Mouse (Mus musculus): ENCODE data around the gene Ebf1. TPM values are rescaled to one million over a fixed set of nuclear protein-coding genes. Genes with fewer than 3 reads are reported as not detected.

Gene Ebf1
- polyA plus RNA-seq, 1 experiment from 2014 or later: 61.7 TPM

DNA sequence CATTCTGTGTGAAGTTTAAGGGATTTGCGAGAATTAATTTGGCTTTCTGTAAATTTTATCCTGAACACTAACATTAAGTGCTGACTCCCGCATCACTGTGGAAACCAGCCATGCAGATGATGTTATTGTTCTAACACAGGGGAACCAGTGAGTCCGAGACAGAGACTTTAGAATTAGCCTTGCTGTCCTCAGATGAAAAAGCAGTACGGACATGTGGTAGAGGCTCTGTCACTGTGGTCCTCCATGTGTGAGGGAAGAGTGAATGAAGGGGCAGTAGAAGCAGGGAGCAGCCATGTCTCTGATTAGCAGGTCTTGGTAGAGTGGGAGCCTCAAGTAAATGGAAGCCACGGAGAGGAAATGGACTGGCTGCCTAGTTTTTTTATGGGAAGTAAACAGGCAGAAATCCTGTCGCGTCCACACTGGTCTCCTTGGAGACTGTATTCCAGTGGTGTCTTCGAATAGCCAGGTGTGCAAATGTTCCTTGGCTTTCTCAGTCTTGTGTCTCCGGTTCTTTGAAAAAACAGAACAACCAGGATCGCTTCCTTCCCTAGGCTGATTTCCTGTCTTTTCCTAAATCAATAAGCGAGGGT is 84.2 kb downstream of the Ebf1 start:
- no peak overlapping the region for H3K4me2 ChIP-seq (ENCODE audit: low read depth, severe bottlenecking)
- no peaks in the 10 kb centered on the region for H3K27me3 ChIP-seq (ENCODE audit: control insufficient read depth, insufficient read depth, low read length)
- no peaks in the 10 kb centered on the region for H3K36me3 ChIP-seq (ENCODE audit: control insufficient read depth, insufficient read depth, low read length)
- no peak overlapping the region for H3K9ac ChIP-seq (ENCODE audit: low read length)
- peaks cover 19% of the 10 kb centered on the region for H3K4me1 ChIP-seq (ENCODE audit: control insufficient read depth, insufficient read depth, low read length)
- DNase-seq (ENCODE audit: low spot score) (no peak), ATAC-seq (ENCODE audit: insufficient number of reproducible peaks, low FRiP score, low TSS enrichment, low read depth) (no peak)
- H3K9me3 ChIP-seq (ENCODE audit: control insufficient read depth, low read length): no peaks in the 10 kb centered on the region
- H3K4me3 ChIP-seq (ENCODE audit: low read depth, low read length): no peak overlapping the region
- peak overlapping the region; percentile 2; the same call in 1 of the 2 replicates for H3K27ac ChIP-seq (replicated peaks; ENCODE audit: low read depth, low read length)
- 63% methylated on average over 11 of the region's 11 CpGs for WGBS

DNA sequence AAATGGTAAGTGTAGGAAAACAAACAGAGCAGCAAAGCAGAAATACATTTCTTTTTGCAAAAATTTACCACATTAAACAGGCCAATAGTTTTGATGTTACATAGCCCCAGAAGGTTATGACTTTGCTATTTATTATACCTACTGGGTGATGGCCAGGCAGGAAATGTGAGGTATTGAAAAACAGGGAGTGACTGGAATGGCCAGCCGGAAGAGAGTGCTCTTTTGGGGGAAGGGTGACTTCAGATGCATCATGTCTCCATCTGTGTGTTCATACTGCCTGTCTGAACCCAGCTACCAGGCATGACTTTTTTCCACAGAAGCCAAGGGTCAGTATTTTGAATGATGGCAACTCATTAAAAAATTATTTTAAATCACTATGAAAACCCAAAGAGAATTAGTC is 84.7 kb downstream of the Ebf1 start:
- H3K4me3 ChIP-seq (ENCODE audit: low read depth, low read length): no peak overlapping the region
- H3K36me3 ChIP-seq (ENCODE audit: control insufficient read depth, insufficient read depth, low read length): no peaks in the 10 kb centered on the region
- no peak overlapping the region for H3K4me2 ChIP-seq (ENCODE audit: low read depth, severe bottlenecking)
- DNase-seq (ENCODE audit: low spot score) (no peak), ATAC-seq (ENCODE audit: insufficient number of reproducible peaks, low FRiP score, low TSS enrichment, low read depth) (no peak)
- no peaks in the 10 kb centered on the region for H3K9me3 ChIP-seq (ENCODE audit: control insufficient read depth, low read length)
- H3K27me3 ChIP-seq (ENCODE audit: control insufficient read depth, insufficient read depth, low read length): no peaks in the 10 kb centered on the region
- H3K27ac ChIP-seq (replicated peaks; ENCODE audit: low read depth, low read length): peak overlapping the region; percentile 2; the same call in 1 of the 2 replicates
- H3K4me1 ChIP-seq (ENCODE audit: control insufficient read depth, insufficient read depth, low read length): peaks cover 20% of the 10 kb centered on the region
- WGBS: 63% methylated on average over 1 of the region's 1 CpGs
- H3K9ac ChIP-seq (ENCODE audit: low read length): no peak overlapping the region

DNA sequence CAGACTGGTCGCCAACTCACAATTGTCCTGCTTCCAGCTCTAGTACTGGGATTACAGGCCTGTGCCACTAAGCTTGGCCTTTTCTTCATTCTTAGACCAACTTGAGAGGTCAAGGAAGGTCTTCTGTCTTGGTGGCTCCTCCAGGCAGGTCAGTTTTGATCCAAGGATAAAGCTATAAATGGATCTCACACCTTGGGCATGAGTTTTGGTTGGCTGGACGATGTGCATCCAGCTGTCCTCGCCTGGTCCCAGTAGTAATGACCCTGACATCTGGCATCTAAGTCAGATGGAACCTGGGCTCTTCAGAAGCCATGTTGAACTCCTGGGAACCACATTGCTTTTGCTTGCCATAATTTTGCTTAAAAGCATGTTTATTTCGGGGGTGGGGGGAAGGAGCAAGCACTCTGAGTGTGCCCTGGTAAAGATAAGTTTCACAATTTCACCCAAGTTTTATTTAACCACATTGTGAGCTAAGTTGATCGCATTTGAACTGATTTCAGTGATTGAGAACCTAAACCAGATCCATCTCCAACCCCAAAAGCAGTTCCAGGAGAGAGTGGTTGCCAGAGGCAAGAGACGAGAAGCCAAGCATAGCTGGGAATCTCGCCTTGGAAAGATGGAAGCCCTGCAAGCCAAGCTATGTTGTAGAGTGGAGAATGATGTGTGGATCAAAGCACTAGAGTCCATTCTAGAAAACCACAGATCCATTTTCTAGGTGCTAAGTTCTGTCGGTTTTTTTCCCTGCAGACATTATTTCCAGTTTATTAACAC is 85.8 kb downstream of the Ebf1 start:
- Histone ChIP-seq H3K4me1 (ENCODE audit: control insufficient read depth, insufficient read depth, low read length) (peaks cover 19% of the 10 kb centered on the region), H3K36me3 (ENCODE audit: control insufficient read depth, insufficient read depth, low read length) (no peaks in the 10 kb centered on the region), H3K9ac (ENCODE audit: low read length) (no peak overlapping the region), H3K4me2 (ENCODE audit: low read depth, severe bottlenecking) (no peak overlapping the region), H3K9me3 (ENCODE audit: control insufficient read depth, low read length) (no peaks in the 10 kb centered on the region), H3K4me3 (ENCODE audit: low read depth, low read length) (no peak overlapping the region), H3K27me3 (ENCODE audit: control insufficient read depth, insufficient read depth, low read length) (no peaks in the 10 kb centered on the region), H3K27ac (replicated peaks; ENCODE audit: low read depth, low read length) (no peak overlapping the region)
- ATAC-seq (ENCODE audit: insufficient number of reproducible peaks, low FRiP score, low TSS enrichment, low read depth) (no peak), DNase-seq (ENCODE audit: low spot score) (no peak)
- 91% methylated on average over 8 of the region's 8 CpGs for WGBS

DNA sequence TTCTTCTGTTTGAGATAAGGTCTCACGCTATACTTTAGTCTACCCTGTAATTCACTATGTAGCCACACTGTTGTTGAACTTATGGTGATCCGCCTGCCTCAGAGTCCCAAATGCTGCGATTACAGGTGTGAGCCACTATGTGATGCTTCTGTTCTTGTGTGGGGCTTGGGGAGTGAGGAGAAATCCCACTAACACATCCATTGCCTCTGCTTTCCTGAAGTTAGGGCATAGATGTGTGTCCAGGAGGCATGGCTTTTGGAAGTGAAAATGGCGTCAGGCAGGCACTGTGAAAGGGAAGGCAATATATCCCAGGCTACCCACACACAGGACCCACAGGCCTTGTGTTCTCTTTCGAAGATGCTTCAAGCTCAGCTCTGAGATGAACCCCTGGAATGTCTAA is 86.8 kb downstream of the Ebf1 start:
- no peak for DNase-seq (ENCODE audit: low spot score)
- whole genome bisulfite sequencing: 91% methylated on average over 5 of the region's 5 CpGs

DNA sequence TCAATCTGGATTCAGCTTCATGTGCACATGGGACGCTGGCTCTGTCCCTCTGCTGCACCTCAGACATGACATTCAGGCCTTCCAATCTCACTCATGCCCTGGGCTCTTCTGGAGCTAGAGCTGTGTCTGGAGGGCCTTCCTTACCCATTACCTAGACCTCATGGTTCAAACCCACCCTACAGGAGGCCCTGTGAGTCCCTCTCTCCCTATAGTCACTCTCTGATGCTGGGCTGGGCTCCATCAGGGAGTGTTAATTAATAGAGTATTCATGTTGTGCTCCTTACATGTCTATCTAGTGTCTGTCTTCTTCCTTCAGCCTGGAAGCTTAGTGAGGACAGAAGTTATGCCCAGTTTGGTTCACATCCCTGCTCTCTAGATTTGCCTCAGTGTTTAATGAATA is 88.7 kb downstream of the Ebf1 start:
- no peaks in the 10 kb centered on the region for H3K27me3 ChIP-seq (ENCODE audit: control insufficient read depth, insufficient read depth, low read length)
- H3K4me1 ChIP-seq (ENCODE audit: control insufficient read depth, insufficient read depth, low read length): peaks cover 17% of the 10 kb centered on the region
- no peak overlapping the region for H3K4me3 ChIP-seq (ENCODE audit: low read depth, low read length)
- H3K9ac ChIP-seq (ENCODE audit: low read length): no peak overlapping the region
- ATAC-seq (ENCODE audit: insufficient number of reproducible peaks, low FRiP score, low TSS enrichment, low read depth) (no peak), DNase-seq (ENCODE audit: low spot score) (no peak)
- WGBS: 93% methylated on average over 1 of the region's 1 CpGs
- no peaks in the 10 kb centered on the region for H3K36me3 ChIP-seq (ENCODE audit: control insufficient read depth, insufficient read depth, low read length)
- no peak overlapping the region for H3K27ac ChIP-seq (replicated peaks; ENCODE audit: low read depth, low read length)
- H3K4me2 ChIP-seq (ENCODE audit: low read depth, severe bottlenecking): no peak overlapping the region
- no peaks in the 10 kb centered on the region for H3K9me3 ChIP-seq (ENCODE audit: control insufficient read depth, low read length)

More for the DNA sequence above, 86.8 kb downstream of the Ebf1 start:
- no peak overlapping the region for H3K27ac ChIP-seq (replicated peaks; ENCODE audit: low read depth, low read length)
- H3K9ac ChIP-seq (ENCODE audit: low read length): no peak overlapping the region
- H3K4me2 ChIP-seq (ENCODE audit: low read depth, severe bottlenecking): no peak overlapping the region
- no peaks in the 10 kb centered on the region for H3K9me3 ChIP-seq (ENCODE audit: control insufficient read depth, low read length)
- no peaks in the 10 kb centered on the region for H3K27me3 ChIP-seq (ENCODE audit: control insufficient read depth, insufficient read depth, low read length)
- H3K4me1 ChIP-seq (ENCODE audit: control insufficient read depth, insufficient read depth, low read length): peaks cover 23% of the 10 kb centered on the region
- no peak for ATAC-seq (ENCODE audit: insufficient number of reproducible peaks, low FRiP score, low TSS enrichment, low read depth)
- H3K36me3 ChIP-seq (ENCODE audit: control insufficient read depth, insufficient read depth, low read length): no peaks in the 10 kb centered on the region
- H3K4me3 ChIP-seq (ENCODE audit: low read depth, low read length): no peak overlapping the region

DNA sequence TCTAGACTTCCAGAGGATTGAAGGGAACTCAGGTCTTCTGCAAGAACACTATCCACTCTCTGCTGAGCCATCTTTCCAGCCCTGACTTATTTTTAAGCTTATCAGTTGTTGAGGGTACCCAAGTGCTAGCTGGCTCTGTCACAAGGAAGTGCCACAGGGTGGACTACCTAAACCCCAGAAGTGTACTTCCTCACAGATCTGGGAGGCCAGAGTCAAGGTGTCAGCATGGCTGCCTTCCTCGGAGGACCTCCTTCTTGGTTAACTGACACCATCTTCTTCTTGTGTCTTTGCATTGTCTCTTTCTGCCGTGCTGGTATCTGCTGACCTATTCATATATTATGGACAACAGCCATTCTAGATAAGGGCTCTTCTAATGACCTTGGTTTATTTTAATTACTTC is 89.3 kb downstream of the Ebf1 start:
- Histone ChIP-seq H3K4me2 (ENCODE audit: low read depth, severe bottlenecking) (no peak overlapping the region), H3K36me3 (ENCODE audit: control insufficient read depth, insufficient read depth, low read length) (no peaks in the 10 kb centered on the region), H3K27me3 (ENCODE audit: control insufficient read depth, insufficient read depth, low read length) (no peaks in the 10 kb centered on the region), H3K4me3 (ENCODE audit: low read depth, low read length) (no peak overlapping the region), H3K9me3 (ENCODE audit: control insufficient read depth, low read length) (no peaks in the 10 kb centered on the region), H3K9ac (ENCODE audit: low read length) (no peak overlapping the region), H3K27ac (replicated peaks; ENCODE audit: low read depth, low read length) (no peak overlapping the region), H3K4me1 (ENCODE audit: control insufficient read depth, insufficient read depth, low read length) (peaks cover 15% of the 10 kb centered on the region)
- 85% methylated on average over 2 of the region's 2 CpGs for WGBS
- no peak for DNase-seq (ENCODE audit: low spot score)
- no peak for ATAC-seq (ENCODE audit: insufficient number of reproducible peaks, low FRiP score, low TSS enrichment, low read depth)

DNA sequence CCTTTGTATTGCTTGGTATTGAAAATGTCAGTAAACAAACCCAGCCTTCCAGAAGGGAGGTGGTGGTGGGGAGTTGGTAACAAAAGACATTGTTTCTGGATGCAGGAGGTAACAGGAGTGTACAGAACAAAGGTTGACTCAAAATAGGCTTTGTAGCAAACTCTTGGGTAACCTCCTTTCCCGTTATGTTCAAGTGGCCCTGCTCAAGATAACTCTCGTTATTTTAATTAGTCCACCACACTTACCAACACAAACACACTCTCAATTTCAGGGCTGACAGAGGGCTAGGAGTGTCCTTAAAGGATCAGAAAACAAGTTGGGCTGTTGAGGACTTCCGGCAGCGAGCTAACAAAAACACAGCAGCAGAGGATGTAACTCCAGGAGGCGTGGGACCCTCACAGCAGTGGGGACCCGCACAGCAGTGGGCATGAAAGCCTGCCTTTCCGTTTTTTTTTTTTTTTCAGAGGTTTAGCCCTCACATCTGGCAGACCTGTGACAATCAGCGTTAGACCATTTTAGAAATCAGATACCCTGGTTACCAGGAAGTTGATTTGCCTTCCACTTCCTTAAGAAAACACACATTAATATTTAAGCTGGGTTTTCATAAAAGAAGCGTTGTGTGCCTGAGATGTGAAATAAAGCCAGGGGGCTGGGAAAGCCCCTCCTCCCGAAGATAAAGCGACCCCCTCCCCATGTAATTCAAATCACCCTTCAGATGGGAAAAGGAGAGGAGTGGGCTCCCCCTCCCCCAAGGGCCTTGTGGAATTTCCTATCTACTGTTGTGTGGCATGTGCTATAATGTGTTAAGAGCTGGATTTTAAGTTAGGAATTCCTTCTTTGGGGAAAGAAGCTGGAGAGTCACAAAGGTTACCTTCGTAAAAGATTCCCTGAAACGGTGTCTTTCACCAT is 90.5 kb downstream of the Ebf1 start:
- H3K4me1 ChIP-seq (ENCODE audit: control insufficient read depth, insufficient read depth, low read length): peaks cover 14% of the 10 kb centered on the region
- 13% methylated on average over 13 of the region's 13 CpGs for WGBS
- H3K27ac ChIP-seq (replicated peaks; ENCODE audit: low read depth, low read length): peak overlapping the region; percentile 48
- no peaks in the 10 kb centered on the region for H3K9me3 ChIP-seq (ENCODE audit: control insufficient read depth, low read length)
- peak overlapping the region; percentile 10 for H3K4me2 ChIP-seq (ENCODE audit: low read depth, severe bottlenecking)
- no peaks in the 10 kb centered on the region for H3K27me3 ChIP-seq (ENCODE audit: control insufficient read depth, insufficient read depth, low read length)
- no peaks in the 10 kb centered on the region for H3K36me3 ChIP-seq (ENCODE audit: control insufficient read depth, insufficient read depth, low read length)
- ATAC-seq (ENCODE audit: insufficient number of reproducible peaks, low FRiP score, low TSS enrichment, low read depth) (peak; percentile 65; the same call in 1 of the 2 replicates), DNase-seq (ENCODE audit: low spot score) (peak; percentile 53)
- no peak overlapping the region for H3K9ac ChIP-seq (ENCODE audit: low read length)
- H3K4me3 ChIP-seq (ENCODE audit: low read depth, low read length): no peak overlapping the region

DNA sequence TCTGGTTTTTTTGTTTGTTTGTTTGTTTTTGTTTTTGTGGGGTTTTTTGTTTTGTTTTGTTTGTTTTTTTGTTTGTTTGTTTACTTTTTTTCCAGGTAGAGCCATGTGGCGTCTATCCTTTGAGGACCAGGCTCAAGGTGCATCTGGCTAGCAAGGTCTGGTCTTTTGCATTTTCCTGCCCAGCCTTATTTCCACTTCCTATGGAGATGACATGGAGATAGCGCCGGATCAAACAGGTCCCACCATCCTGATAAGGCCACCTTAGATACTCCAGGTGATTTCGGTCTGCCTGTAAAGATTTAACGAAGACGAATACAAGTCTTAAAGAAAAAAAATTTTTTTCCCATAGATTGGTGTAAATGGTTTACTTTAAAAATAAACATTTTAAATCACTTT is 91.2 kb downstream of the Ebf1 start:
- Histone ChIP-seq H3K4me2 (ENCODE audit: low read depth, severe bottlenecking) (no peak overlapping the region), H3K27me3 (ENCODE audit: control insufficient read depth, insufficient read depth, low read length) (no peaks in the 10 kb centered on the region), H3K4me1 (ENCODE audit: control insufficient read depth, insufficient read depth, low read length) (peaks cover 14% of the 10 kb centered on the region), H3K36me3 (ENCODE audit: control insufficient read depth, insufficient read depth, low read length) (no peaks in the 10 kb centered on the region), H3K4me3 (ENCODE audit: low read depth, low read length) (no peak overlapping the region), H3K9ac (ENCODE audit: low read length) (no peak overlapping the region), H3K9me3 (ENCODE audit: control insufficient read depth, low read length) (no peaks in the 10 kb centered on the region), H3K27ac (replicated peaks; ENCODE audit: low read depth, low read length) (peak overlapping the region; percentile 48)
- WGBS: 80% methylated on average over 6 of the region's 6 CpGs
- ATAC-seq (ENCODE audit: insufficient number of reproducible peaks, low FRiP score, low TSS enrichment, low read depth) (no peak), DNase-seq (ENCODE audit: low spot score) (no peak)

Data from limb, embryonic 11.5 days (tissue).